Mouse (Mus musculus) erythroid progenitor cell, adult 5-6 weeks (primary cell): Measurements from ENCODE around the gene Cpxm1. TPM values are rescaled to one million over a fixed set of nuclear protein-coding genes. Genes with fewer than 3 reads are reported as not detected.
"Not testable (repeated sequence)": the region's sequence is repeated elsewhere in the genome, so short reads cannot be mapped to it uniquely, and the experiment has no call there.

Source experiments
- ATAC-seq: replicated peaks from 2 replicates; pipeline ENCODE4 v1.8.0; 2016; ENCODE audit warnings: moderate number of reproducible peaks, mild to moderate bottlenecking, moderate TSS enrichment, inconsistent platforms; ENCODE audit not compliant: poor library complexity, low FRiP score, severe bottlenecking
- total RNA-seq, 2 experiments: library from RNA; stranded (forward) in 1 of 2; stranded (reverse) in 1 of 2; fragments of 150-400 nt in 1 of 2; fragments of 186-747, 209-891 nt in 1 of 2; gene quantifications; 2 replicates each; pipeline versions ENCODE4 v1.2.3 to v1.2.4; 2015 to 2017; ENCODE audit warnings: low replicate concordance in 2 of 2

Cpxm1 gene
- total RNA-seq, 2 experiments from 2014 or later = not detected

GRCm38 (mm10) chr2:130406178-130406577 lies 8.8 kb upstream of the Cpxm1 start, which contains the start of gene Tmem239:
Gene Tmem239, plus strand, starts transcription at chr2:130406478.
- ATAC-seq = no peak

- ATAC-seq = no peak
These were observed 7.6 kb upstream of the Cpxm1 start, which contains the start of the genes Gm28372 and 1700020A23Rik for GRCm38 (mm10) chr2:130404939-130405338. Gene Gm28372, plus strand, starts transcription at chr2:130405239. Gene 1700020A23Rik, plus strand, starts transcription at chr2:130405259.

- ATAC-seq = no peak
These were observed 4.5 kb upstream of the Cpxm1 start for GRCm38 (mm10) chr2:130401891-130402290.

DNA sequence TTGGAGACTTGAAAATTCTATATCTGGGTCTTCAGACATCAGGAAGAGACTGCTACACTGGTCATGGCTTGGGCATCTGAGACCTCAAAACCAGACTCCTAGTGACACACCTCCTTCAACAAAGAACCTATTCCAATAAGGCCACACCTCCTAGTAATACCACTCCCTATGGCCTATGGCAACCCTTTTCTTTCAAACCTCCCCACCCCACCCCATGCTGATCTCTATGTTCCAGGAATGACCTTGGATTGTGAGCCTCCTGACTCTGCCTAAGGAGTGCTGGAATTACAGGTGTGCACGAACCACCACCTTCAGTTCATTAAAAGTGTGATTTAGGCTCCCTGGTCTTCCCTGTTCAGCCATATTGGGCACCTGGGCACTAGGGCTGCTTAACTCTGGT lies 2.7 kb upstream of the Cpxm1 start:
- ATAC-seq = no peak

DNA sequence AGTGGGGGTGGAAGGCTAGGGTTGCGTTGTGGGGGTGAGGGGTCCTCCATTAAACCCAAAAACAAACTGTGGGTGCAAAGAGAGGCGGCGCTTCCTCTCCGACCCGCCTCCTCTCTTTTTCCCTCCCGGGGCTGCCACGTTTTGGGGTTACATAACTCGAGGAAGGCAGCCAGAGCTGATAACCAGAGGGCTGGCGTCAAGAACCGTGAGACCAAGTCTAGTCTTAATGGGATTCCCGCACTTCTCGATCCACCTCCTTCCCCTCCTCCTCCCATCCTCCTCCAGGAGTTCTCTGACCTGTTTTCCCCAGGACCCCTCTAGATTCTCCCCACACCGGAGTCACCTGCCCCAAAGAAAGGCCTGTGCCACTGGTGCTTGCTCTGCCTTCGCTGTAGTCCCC lies 717 bp upstream of the Cpxm1 start:
- ATAC-seq = no peak

DNA sequence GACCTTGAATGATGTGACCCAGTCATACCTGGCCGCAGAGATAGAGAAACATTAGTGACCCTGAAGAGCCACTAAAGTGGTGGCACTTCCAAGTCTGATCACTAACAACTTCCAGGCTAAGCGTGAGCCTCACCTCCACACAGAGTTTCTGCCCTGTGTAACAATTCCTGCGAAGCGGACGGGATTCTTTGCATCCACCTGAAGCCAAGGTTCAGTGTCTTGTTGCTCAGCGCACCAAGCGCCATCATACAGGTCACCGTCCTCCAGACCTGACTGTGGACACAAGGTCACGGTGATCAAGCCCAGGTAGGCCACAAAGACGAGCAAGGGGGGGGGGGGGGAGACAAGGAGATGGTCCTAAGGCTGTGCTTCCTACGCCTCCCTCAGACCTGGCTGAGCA lies 1.7 kb downstream of the Cpxm1 start:
- ATAC-seq = no peak

GRCm38 (mm10) chr2:130392836-130393235 lies 4.5 kb downstream of the Cpxm1 start:
- no peak for ATAC-seq

GRCm38 (mm10) chr2:130390993-130391625 lies 6.3 kb downstream of the Cpxm1 start:
- ATAC-seq = no peak

DNA sequence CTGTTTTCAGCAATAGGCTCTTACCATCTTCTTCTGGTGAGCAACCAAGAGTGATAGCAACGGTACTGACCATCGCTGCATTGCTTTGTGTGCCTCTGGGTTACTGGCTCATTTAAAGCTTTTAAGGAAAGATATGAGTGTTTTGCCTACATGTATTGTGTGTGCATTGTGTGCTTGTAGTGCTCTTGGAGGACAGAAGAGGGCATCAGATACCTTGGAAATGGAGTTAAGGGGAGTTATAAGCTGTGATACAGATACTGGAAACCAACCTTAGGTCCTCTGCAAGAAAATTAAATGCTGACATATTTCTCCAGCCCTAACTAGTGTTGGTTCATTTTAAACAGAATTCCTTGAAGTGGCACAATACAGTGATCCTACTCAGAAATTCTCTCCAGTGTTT lies 8.6 kb downstream of the Cpxm1 start:
- no peak for ATAC-seq

DNA sequence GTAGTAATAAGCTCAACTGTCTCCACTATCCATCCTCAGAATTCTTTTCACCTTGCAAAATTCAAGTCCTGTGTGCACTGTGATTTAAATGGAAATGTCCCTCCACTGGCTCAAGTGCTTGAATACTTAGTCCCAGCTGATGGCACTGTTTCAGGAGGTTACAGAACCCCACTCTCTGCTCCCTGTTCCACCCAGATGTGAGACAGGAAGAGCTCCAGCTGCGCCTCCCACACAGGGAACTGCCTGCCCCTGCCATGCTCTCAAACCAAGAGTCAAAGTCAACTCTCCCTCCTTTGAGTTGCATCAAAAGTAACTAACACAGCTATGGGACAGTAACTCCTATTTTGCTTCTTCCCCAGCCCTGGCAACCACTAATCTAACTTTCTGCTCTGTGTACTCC lies 11.2 kb downstream of the Cpxm1 start:
- ATAC-seq = no peak

DNA sequence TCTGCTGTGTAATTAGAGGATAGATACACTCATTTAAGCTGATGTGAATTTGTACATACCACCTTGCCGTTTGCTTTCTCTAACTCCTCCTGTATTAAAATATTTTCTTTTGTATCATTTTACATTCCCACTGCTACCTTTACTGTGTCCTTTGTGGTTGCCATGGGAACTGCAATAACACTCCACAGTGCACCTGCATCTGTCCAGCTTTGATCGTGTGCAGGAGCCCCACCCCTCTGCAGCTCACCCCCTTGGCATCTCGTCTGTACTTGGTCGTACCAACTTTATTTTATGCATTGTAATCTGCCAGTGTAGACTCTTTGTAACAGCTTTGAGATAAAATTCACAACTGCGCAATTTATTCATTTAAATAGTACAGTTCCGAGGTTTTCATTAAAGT lies 13.5 kb downstream of the Cpxm1 start:
- no peak for ATAC-seq

GRCm38 (mm10) chr2:130383205-130383604 lies 14.2 kb downstream of the Cpxm1 start:
- no peak for ATAC-seq

DNA sequence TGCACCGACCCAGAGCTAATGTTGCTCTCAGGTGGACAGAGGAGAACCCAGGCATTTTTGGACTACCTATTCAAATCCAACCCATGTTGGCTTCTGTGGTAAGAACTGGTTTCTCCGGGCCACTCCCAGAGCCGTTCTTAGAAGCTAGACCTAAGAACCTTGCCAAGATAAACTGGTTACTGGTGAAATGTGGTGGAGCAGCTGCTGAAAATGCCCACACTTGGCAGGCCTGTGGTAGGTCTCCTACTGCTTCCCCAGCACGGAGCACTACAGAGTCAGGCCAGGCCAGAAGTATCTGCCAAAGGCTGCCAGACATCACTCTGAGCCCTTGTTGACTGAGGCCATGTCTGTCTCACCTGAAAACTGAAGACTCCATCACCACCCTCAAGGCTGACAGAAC lies 22.4 kb downstream of the Cpxm1 start:
- ATAC-seq = no peak

- not testable (repeated sequence) for ATAC-seq
These were observed 24.3 kb downstream of the Cpxm1 start for GRCm38 (mm10) chr2:130373026-130373425.

- no peak for ATAC-seq
These were observed 30.0 kb downstream of the Cpxm1 start for GRCm38 (mm10) chr2:130367386-130367785.

DNA sequence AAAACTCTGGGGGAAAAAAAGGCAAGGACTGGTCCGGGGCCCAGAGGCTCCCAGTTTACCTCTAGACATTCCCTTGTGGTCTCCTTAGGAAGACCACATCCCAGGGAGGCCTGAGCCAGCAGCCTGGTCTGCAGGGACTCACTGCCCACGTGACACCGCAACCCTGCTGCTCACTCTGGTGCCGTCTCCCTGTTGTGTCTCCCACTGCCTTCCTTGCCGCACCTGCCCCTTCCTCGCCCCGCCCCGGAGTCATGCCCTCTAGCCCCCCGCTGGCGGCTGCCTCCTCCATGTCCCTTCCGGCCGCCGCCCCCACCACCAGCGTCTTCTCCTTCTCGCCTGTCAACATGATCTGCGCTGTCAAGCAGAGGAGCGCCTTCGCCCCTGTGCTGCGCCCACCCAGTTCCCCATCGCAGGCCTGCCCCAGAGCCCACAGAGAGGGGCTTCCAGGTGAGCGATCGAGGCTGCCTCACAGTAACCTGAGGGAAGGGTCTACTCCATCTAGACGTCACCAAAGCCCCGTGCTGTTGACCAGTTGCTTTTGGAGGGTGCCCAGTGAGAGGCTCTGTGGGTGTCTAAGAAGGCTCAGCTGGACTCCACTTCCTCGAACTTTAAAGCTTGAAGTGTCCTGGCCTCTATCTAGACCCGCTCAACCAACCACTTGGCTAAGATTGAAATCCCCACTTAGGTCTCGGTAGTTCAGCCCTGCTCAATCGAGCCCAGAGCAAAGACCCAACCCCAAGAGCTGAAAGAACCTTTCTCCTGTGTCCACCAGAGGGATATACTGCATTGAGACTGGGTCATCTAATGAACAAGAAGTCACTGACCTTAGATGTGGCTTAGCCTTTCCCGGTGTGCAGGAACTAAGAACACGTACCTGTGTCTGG lies 31.9 kb downstream of the Cpxm1 start:
- no peak for ATAC-seq

- ATAC-seq = no peak
These were observed 34.8 kb downstream of the Cpxm1 start for GRCm38 (mm10) chr2:130362511-130363026.

DNA sequence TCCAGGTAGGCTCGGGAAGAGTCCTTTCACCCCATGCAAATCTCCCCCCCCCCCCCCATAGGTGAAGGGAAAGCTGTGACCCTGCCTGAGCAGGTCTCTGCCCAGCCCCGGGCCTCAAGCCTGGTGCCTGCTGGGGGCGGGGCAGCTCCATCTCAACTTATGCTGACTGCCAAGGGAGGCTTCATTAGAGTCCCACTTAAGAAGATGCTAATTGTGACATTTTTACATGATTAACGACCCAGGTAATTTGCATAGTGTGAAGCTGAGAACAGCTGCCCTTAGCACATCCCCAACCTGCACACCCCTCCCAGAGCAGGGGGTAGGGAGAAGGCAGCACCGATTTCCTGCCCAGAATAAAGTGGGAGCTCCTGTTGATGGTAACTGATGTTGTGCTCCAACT lies 38.5 kb downstream of the Cpxm1 start:
- no peak for ATAC-seq

- ATAC-seq = no peak
These were observed 39.8 kb downstream of the Cpxm1 start for GRCm38 (mm10) chr2:130357551-130357950.

GRCm38 (mm10) chr2:130353889-130354288 lies 43.5 kb downstream of the Cpxm1 start:
- no peak for ATAC-seq

- ATAC-seq = no peak
These were observed 44.0 kb downstream of the Cpxm1 start for GRCm38 (mm10) chr2:130353411-130353810.
